Mouse (Mus musculus): ENCODE data around the gene Amy2a2. TPM values are rescaled to one million over a fixed set of nuclear protein-coding genes. Genes with fewer than 3 reads are reported as not detected.
"Not testable (repeated sequence)": the region's sequence is repeated elsewhere in the genome, so short reads cannot be mapped to it uniquely, and the experiment has no call there.

Gene Amy2a2
- polyA plus RNA-seq (2016; fragmentation: Nextera tagmentation; extraction: Ambion mirVana) = not detected in 2 replicates

- H3K27me3 ChIP-seq (ENCODE audit: poor library complexity, severe bottlenecking); H3K4me3 ChIP-seq; H3K9me3 ChIP-seq; H3K36me3 ChIP-seq (replicated peaks); H3K4me1 ChIP-seq; DNase-seq (ENCODE audit: extremely low spot score, low spot score); H3K27ac ChIP-seq: not testable (repeated sequence)
- WGBS = no CpG with 5 or more reads among the region's 4 CpGs
Measured at GRCm38 (mm10) chr3:113356558-113356957, at the start of gene Amy2a2. TSS of gene Amy2a2 (minus strand) at chr3:113356658.

- H3K4me1 ChIP-seq; H3K36me3 ChIP-seq (replicated peaks); H3K9me3 ChIP-seq; H3K4me3 ChIP-seq; H3K27me3 ChIP-seq (ENCODE audit: poor library complexity, severe bottlenecking); DNase-seq (ENCODE audit: extremely low spot score, low spot score); H3K27ac ChIP-seq: not testable (repeated sequence)
Measured at GRCm38 (mm10) chr3:113345484-113345883, 11.0 kb downstream of the Amy2a2 start.

DNA sequence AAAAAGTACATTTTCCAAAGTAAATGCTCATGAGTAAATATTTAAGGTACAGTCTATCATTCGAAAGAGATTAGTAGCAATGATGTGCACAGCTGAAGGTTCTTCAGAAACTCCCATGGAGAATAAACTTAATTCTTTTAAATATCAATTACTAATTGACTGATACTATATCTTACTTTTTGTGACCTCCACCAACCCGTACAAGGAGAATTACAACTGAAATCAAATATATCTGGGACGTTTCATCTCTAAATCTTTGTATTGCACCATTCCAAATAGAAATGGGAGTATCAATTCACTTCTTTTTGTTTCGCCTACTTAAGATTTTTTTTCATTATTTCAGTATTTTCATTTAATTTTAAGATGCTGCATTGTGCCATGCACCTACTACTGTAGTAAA, 32.5 kb downstream of the Amy2a2 start, which contains the start of gene Amy2a3:
TSS of gene Amy2a3 (minus strand) at position 101 of the 400 bp plus-strand sequence.
- not testable (repeated sequence) for DNase-seq (ENCODE audit: extremely low spot score, low spot score); H3K9me3 ChIP-seq; H3K27me3 ChIP-seq (ENCODE audit: poor library complexity, severe bottlenecking); H3K4me3 ChIP-seq; H3K36me3 ChIP-seq (replicated peaks); H3K4me1 ChIP-seq; H3K27ac ChIP-seq
- WGBS = no CpG with 5 or more reads among the region's 4 CpGs

DNA sequence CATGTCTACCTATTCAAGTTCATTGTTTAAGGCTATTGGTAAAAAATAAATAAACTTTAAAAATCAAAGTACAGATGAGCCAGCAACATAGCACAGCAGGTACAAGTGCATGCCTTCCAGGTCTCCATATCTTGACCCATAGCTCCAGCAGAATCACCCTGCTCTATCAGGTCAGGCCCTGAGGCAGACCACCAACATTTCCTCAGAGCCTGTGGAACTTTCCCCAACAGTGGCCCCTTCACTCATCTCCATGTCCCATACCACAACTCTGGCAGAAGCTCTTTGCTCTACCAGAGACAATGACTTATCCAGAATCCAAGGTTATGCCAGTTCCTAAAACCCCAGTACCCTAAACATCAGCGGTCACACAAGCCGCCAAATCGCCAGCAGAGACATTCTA, 43.5 kb downstream of the Amy2a2 start:
- not testable (repeated sequence) for DNase-seq (ENCODE audit: extremely low spot score, low spot score); H3K27me3 ChIP-seq (ENCODE audit: poor library complexity, severe bottlenecking); H3K4me1 ChIP-seq; H3K27ac ChIP-seq; H3K4me3 ChIP-seq; H3K36me3 ChIP-seq (replicated peaks); H3K9me3 ChIP-seq
- whole genome bisulfite sequencing = no CpG with 5 or more reads among the region's 3 CpGs

Other genes with a start within 250 kb of the Amy2a2 start
- gene Amy2a5, start 97.8 kb downstream of the Amy2a2 start, polyA plus RNA-seq (2016; fragmentation: Nextera tagmentation; extraction: Ambion mirVana) = not detected in 2 replicates
- gene Amy2a4, start 65.2 kb downstream of the Amy2a2 start, polyA plus RNA-seq (2016; fragmentation: Nextera tagmentation; extraction: Ambion mirVana) = not detected in 2 replicates
- gene Amy2a3, start 32.6 kb downstream of the Amy2a2 start, polyA plus RNA-seq (2016; fragmentation: Nextera tagmentation; extraction: Ambion mirVana) = not detected in 2 replicates
- gene Amy2a1, start 175.8 kb upstream of the Amy2a2 start, polyA plus RNA-seq (2016; fragmentation: Nextera tagmentation; extraction: Ambion mirVana) = not detected in 2 replicates